Mouse (Mus musculus): ENCODE data around the gene Hoxd1. TPM values are rescaled to one million over a fixed set of nuclear protein-coding genes. Genes with fewer than 3 reads are reported as not detected.

Gene Hoxd1
- total RNA-seq, 2 experiments from 2014 or later: not detected

GRCm38 (mm10) chr2:74734451-74734850 is 28.3 kb upstream of the Hoxd1 start:
- Histone ChIP-seq H3K27ac (no peak overlapping the region), H3K4me3 (no peak overlapping the region)
- DNase-seq (ENCODE audit: extremely low spot score in 1 of 2, low spot score in 2 of 2): no peak
- intact Hi-C loops (cut with DNase I): no loop called here
- no peak for TF ChIP-seq CTCF (IDR thresholded peaks at IDR 0.05)

- no peak overlapping the region for H3K27ac ChIP-seq
- no peak for TF ChIP-seq CTCF (IDR thresholded peaks at IDR 0.05)
- intact Hi-C loops (cut with DNase I): no loop called here
- no peak for DNase-seq (ENCODE audit: extremely low spot score in 1 of 2, low spot score in 2 of 2)
- H3K4me3 ChIP-seq: no peak overlapping the region
Measured at GRCm38 (mm10) chr2:74734996-74735811, 27.6 kb upstream of the Hoxd1 start.

GRCm38 (mm10) chr2:74735851-74736687 is 26.7 kb upstream of the Hoxd1 start:
- H3K27ac ChIP-seq: no peak overlapping the region
- TF ChIP-seq CTCF (IDR thresholded peaks at IDR 0.05): no peak

GRCm38 (mm10) chr2:74736688-74737577 is 25.8 kb upstream of the Hoxd1 start:
- no peak for TF ChIP-seq CTCF (IDR thresholded peaks at IDR 0.05)
- intact Hi-C loops (cut with DNase I): no loop called here
- Histone ChIP-seq H3K27ac (no peak overlapping the region), H3K4me3 (no peak overlapping the region)
- no peak for DNase-seq (ENCODE audit: extremely low spot score in 1 of 2, low spot score in 2 of 2)

More at GRCm38 (mm10) chr2:74735851-74736687, 26.7 kb upstream of the Hoxd1 start:
- intact Hi-C loops (cut with DNase I): no loop called here
- DNase-seq (ENCODE audit: extremely low spot score in 1 of 2, low spot score in 2 of 2): no peak
- H3K4me3 ChIP-seq: no peak overlapping the region

- TF ChIP-seq CTCF (IDR thresholded peaks at IDR 0.05): no peak
- no peak overlapping the region for H3K27ac ChIP-seq
- H3K4me3 ChIP-seq: no peak overlapping the region
- intact Hi-C loops (cut with DNase I): no loop called here
- DNase-seq (ENCODE audit: extremely low spot score in 1 of 2, low spot score in 2 of 2): no peak
Measured at GRCm38 (mm10) chr2:74737578-74738070, 25.2 kb upstream of the Hoxd1 start.

GRCm38 (mm10) chr2:74738623-74739475 is 23.9 kb upstream of the Hoxd1 start:
- intact Hi-C loops (cut with DNase I): no loop called here
- no peak for TF ChIP-seq CTCF (IDR thresholded peaks at IDR 0.05)
- DNase-seq (ENCODE audit: extremely low spot score in 1 of 2, low spot score in 2 of 2): no peak
- Histone ChIP-seq H3K27ac (no peak overlapping the region), H3K4me3 (no peak overlapping the region)

- intact Hi-C loops (cut with DNase I): no loop called here
- no peak overlapping the region for H3K27ac ChIP-seq
Measured at GRCm38 (mm10) chr2:74739476-74739800, 23.3 kb upstream of the Hoxd1 start.

GRCm38 (mm10) chr2:74739869-74740268 is 22.9 kb upstream of the Hoxd1 start:
- intact Hi-C loops (cut with DNase I): loop anchor here (5.0 kb wide), 1 partner anchor 33 kb away; no protein-coding TSS in a partner anchor
- Histone ChIP-seq H3K27ac (no peak overlapping the region), H3K4me3 (no peak overlapping the region)
- no peak for DNase-seq (ENCODE audit: extremely low spot score in 1 of 2, low spot score in 2 of 2)
- no peak for TF ChIP-seq CTCF (IDR thresholded peaks at IDR 0.05)

More at GRCm38 (mm10) chr2:74739476-74739800, 23.3 kb upstream of the Hoxd1 start:
- H3K4me3 ChIP-seq: no peak overlapping the region
- TF ChIP-seq CTCF (IDR thresholded peaks at IDR 0.05): no peak
- DNase-seq (ENCODE audit: extremely low spot score in 1 of 2, low spot score in 2 of 2): no peak

GRCm38 (mm10) chr2:74740311-74741091 is 22.3 kb upstream of the Hoxd1 start:
- DNase-seq (ENCODE audit: extremely low spot score in 1 of 2, low spot score in 2 of 2): no peak
- TF ChIP-seq CTCF (IDR thresholded peaks at IDR 0.05): no peak
- no peak overlapping the region for H3K27ac ChIP-seq
- no peak overlapping the region for H3K4me3 ChIP-seq
- intact Hi-C loops (cut with DNase I): loop anchor here (5.0 kb wide), 1 partner anchor 33 kb away; no protein-coding TSS in a partner anchor
